Mouse (Mus musculus) CH12.LX (cell line): ENCODE results near the gene Pou2f3.

ENCODE experiments used
- CTCF ChIP-seq, 2 experiments: IDR thresholded peaks in 1 of 2; conservative IDR thresholded peaks in 1 of 2; 2 replicates each; pipeline ENCODE4 v1.5.1; 2011 to 2012; ENCODE audit warnings: low read depth in 2 of 2, low read length in 2 of 2, improper control_type of control experiment in 1 of 2, inconsistent platforms in 1 of 2, mild to moderate bottlenecking in 1 of 2, moderate library complexity in 1 of 2
- ELF1 ChIP-seq: IDR thresholded peaks from 2 replicates; pipeline ENCODE4 v1.6.1; 2014; ENCODE audit warnings: low read depth, mild to moderate bottlenecking, inconsistent platforms, low read length, improper control_type of control experiment
- UBTF ChIP-seq: IDR thresholded peaks from 2 replicates; pipeline ENCODE4 v1.6.1; 2012; ENCODE audit warnings: low read depth, mild to moderate bottlenecking, inconsistent platforms, low read length, improper control_type of control experiment, moderate library complexity
- USF2 ChIP-seq: conservative IDR thresholded peaks from 2 replicates; pipeline ENCODE4 v1.6.1; 2011; ENCODE audit warnings: low read depth, low read length, improper control_type of control experiment

GRCm38 (mm10) chr9:43166346-43166745 is 43.8 kb downstream of the Pou2f3 start:
- TF ChIP-seq CTCF (conservative IDR thresholded peaks at IDR 0.05 in 1 of 2, IDR thresholded peaks at IDR 0.05 in 1 of 2; ENCODE audit: low read depth in 2 of 2, low read length in 2 of 2) (no peak), ELF1 (no peak), UBTF (no peak), USF2 (no peak)
